Mouse (Mus musculus) embryonic facial prominence, embryonic 15.5 days (tissue): Measurements from ENCODE around the gene Clstn3. TPM values are rescaled to one million over a fixed set of nuclear protein-coding genes. Genes with fewer than 3 reads are reported as not detected.
"Not testable (repeated sequence)": the region's sequence is repeated elsewhere in the genome, so short reads cannot be mapped to it uniquely, and the experiment has no call there.

Experiments used
- ATAC-seq: fragments of 200-750 bp; cut with Nextera tagmentation; 2 replicates; pipeline ENCODE4 v1.8.0; 2017; ENCODE audit warnings: low read depth, moderate TSS enrichment; ENCODE audit not compliant: insufficient number of reproducible peaks, low FRiP score, low TSS enrichment
- H3K27ac ChIP-seq: fragments of 300-500 bp; sonication (generic); replicated peaks from 2 replicates; pipeline ENCODE4 v1.5.1; 2015; ENCODE audit warnings: mild to moderate bottlenecking, inconsistent platforms
- H3K27me3 ChIP-seq: fragments of 300-500 bp; sonication (generic); 2 replicates; pipeline ENCODE4 v1.6.1; 2015; ENCODE audit warnings: inconsistent platforms
- H3K36me3 ChIP-seq: fragments of 300-500 bp; sonication (generic); 2 replicates; pipeline ENCODE4 v1.6.1; 2015; ENCODE audit warnings: mild to moderate bottlenecking, inconsistent platforms
- H3K4me1 ChIP-seq: fragments of 300-500 bp; sonication (generic); 2 replicates; pipeline ENCODE4 v1.6.1; 2015; ENCODE audit warnings: inconsistent platforms
- H3K4me2 ChIP-seq: fragments of 300-500 bp; sonication (generic); replicated peaks from 2 replicates; pipeline ENCODE4 v1.6.1; 2015; ENCODE audit warnings: mild to moderate bottlenecking, inconsistent platforms
- H3K4me3 ChIP-seq: fragments of 300-500 bp; sonication (generic); replicated peaks from 2 replicates; pipeline ENCODE4 v1.5.1; 2015; ENCODE audit warnings: mild to moderate bottlenecking, inconsistent platforms
- H3K9ac ChIP-seq: fragments of 300-500 bp; sonication (generic); 2 replicates; pipeline ENCODE4 v1.6.1; 2015; ENCODE audit warnings: inconsistent platforms
- H3K9me3 ChIP-seq: fragments of 300-500 bp; sonication (generic); replicated peaks from 2 replicates; pipeline ENCODE4 v1.6.1; 2016; ENCODE audit warnings: inconsistent platforms
- WGBS: fragments of 180-500 bp; shearing (Covaris S2); methylation state at CpG from one replicate; pipeline ENCODE4 v1.1.7; 2015; 5-methylcytosine and 5-hydroxymethylcytosine counted together
- polyA plus RNA-seq: library from polyadenylated mRNA; unstranded; fragments of >200 nt; fragmentation: Nextera tagmentation; extraction: Ambion mirVana; gene quantifications from 2 replicates; pipeline ENCODE4 v1.2.1, GENCODE M21; 2015

The Clstn3 gene
- polyA plus RNA-seq, result 8.2 and 9.0 TPM in 2 replicates

- WGBS, result 4% methylated on average over 27 of the region's 27 CpGs
- no peaks in the 10 kb centered on the region for H3K27me3 ChIP-seq
- H3K4me3 ChIP-seq, result peak within 1 kb of the TSS; percentile 47
- peak; percentile 90 for ATAC-seq
- H3K9me3 ChIP-seq, result no peaks in the 10 kb centered on the region
- H3K4me1 ChIP-seq, result peaks cover 13% of the 10 kb centered on the region; the same call in 1 of the 2 replicates
- H3K27ac ChIP-seq, result no peak within 1 kb of the TSS
- H3K9ac ChIP-seq, result peak within 1 kb of the TSS; percentile 16; the same call in 1 of the 2 replicates
- H3K4me2 ChIP-seq, result peak within 1 kb of the TSS; percentile 81
- no peaks in the 10 kb centered on the region for H3K36me3 ChIP-seq
Observed at GRCm38 (mm10) chr6:124464305-124465271, at the start of gene Clstn3. TSS of gene Clstn3 (minus strand) at chr6:124464794.

GRCm38 (mm10) chr6:124512355-124512836 is 47.8 kb upstream of the Clstn3 start, which contains the start of gene C1ra:
TSS of gene C1ra (plus strand) at chr6:124512405.
- H3K36me3 ChIP-seq, result no peaks in the 10 kb centered on the region
- peak within 1 kb of the TSS; percentile 47 for H3K4me2 ChIP-seq
- H3K9ac ChIP-seq, result no peak within 1 kb of the TSS
- H3K4me3 ChIP-seq, result peak within 1 kb of the TSS; percentile 29
- H3K27me3 ChIP-seq, result no peaks in the 10 kb centered on the region
- no peaks in the 10 kb centered on the region for H3K4me1 ChIP-seq
- ATAC-seq, result no peak
- H3K9me3 ChIP-seq, result no peaks in the 10 kb centered on the region
- no peak within 1 kb of the TSS for H3K27ac ChIP-seq
- 7% methylated on average over 6 of the region's 6 CpGs for WGBS

- no peak for ATAC-seq
- no peaks in the 10 kb centered on the region for H3K9me3 ChIP-seq
- 57% methylated on average over 6 of the region's 6 CpGs for WGBS
- H3K4me1 ChIP-seq, result no peaks in the 10 kb centered on the region
- no peak overlapping the region for H3K9ac ChIP-seq
- H3K4me3 ChIP-seq, result no peak overlapping the region
- H3K4me2 ChIP-seq, result no peak overlapping the region
- H3K27me3 ChIP-seq, result no peaks in the 10 kb centered on the region
- no peaks in the 10 kb centered on the region for H3K36me3 ChIP-seq
- no peak overlapping the region for H3K27ac ChIP-seq
Observed at GRCm38 (mm10) chr6:124511936-124512335, 47.3 kb upstream of the Clstn3 start.

GRCm38 (mm10) chr6:124509192-124509591 is 44.6 kb upstream of the Clstn3 start:
- 72% methylated on average over 5 of the region's 5 CpGs for WGBS
- not testable (repeated sequence) for H3K4me3 ChIP-seq, H3K4me2 ChIP-seq, H3K9ac ChIP-seq, ATAC-seq, H3K27me3 ChIP-seq, H3K27ac ChIP-seq, H3K9me3 ChIP-seq, H3K36me3 ChIP-seq, H3K4me1 ChIP-seq

- Histone ChIP-seq H3K4me3 (no peak overlapping the region), H3K9me3 (no peaks in the 10 kb centered on the region), H3K4me1 (no peaks in the 10 kb centered on the region), H3K9ac (no peak overlapping the region), H3K4me2 (no peak overlapping the region), H3K36me3 (no peaks in the 10 kb centered on the region), H3K27me3 (no peaks in the 10 kb centered on the region), H3K27ac (no peak overlapping the region)
- 82% methylated on average over 10 of the region's 10 CpGs for WGBS
- 0 out of 2 replicates have a peak, but pooled peaks have one; percentile 18 for ATAC-seq
Observed at GRCm38 (mm10) chr6:124508292-124508691, 43.7 kb upstream of the Clstn3 start.

GRCm38 (mm10) chr6:124506991-124507390 is 42.4 kb upstream of the Clstn3 start:
- 72% methylated on average over 6 of the region's 6 CpGs for WGBS
- no peaks in the 10 kb centered on the region for H3K4me1 ChIP-seq
- no peak for ATAC-seq
- no peak overlapping the region for H3K4me2 ChIP-seq
- no peak overlapping the region for H3K9ac ChIP-seq
- H3K27me3 ChIP-seq, result no peaks in the 10 kb centered on the region
- H3K36me3 ChIP-seq, result no peaks in the 10 kb centered on the region
- no peak overlapping the region for H3K4me3 ChIP-seq
- no peaks in the 10 kb centered on the region for H3K9me3 ChIP-seq
- H3K27ac ChIP-seq, result no peak overlapping the region

GRCm38 (mm10) chr6:124505028-124505427 is 40.4 kb upstream of the Clstn3 start:
- ATAC-seq, result no peak
- Histone ChIP-seq H3K4me1 (no peaks in the 10 kb centered on the region), H3K9me3 (no peaks in the 10 kb centered on the region), H3K27ac (no peak overlapping the region), H3K36me3 (no peaks in the 10 kb centered on the region), H3K4me3 (no peak overlapping the region), H3K4me2 (no peak overlapping the region), H3K27me3 (no peaks in the 10 kb centered on the region), H3K9ac (no peak overlapping the region)
- 67% methylated on average over 4 of the region's 4 CpGs for WGBS

- H3K4me2 ChIP-seq, result no peak overlapping the region
Observed at GRCm38 (mm10) chr6:124502021-124502420, 37.4 kb upstream of the Clstn3 start.

GRCm38 (mm10) chr6:124501473-124501872 is 36.9 kb upstream of the Clstn3 start:
- no peak overlapping the region for H3K4me2 ChIP-seq
- H3K9me3 ChIP-seq, result no peaks in the 10 kb centered on the region
- no peaks in the 10 kb centered on the region for H3K27me3 ChIP-seq
- H3K36me3 ChIP-seq, result no peaks in the 10 kb centered on the region
- WGBS, result 64% methylated on average over 4 of the region's 4 CpGs
- no peak for ATAC-seq
- no peak overlapping the region for H3K4me3 ChIP-seq
- H3K4me1 ChIP-seq, result no peaks in the 10 kb centered on the region
- no peak overlapping the region for H3K27ac ChIP-seq
- H3K9ac ChIP-seq, result no peak overlapping the region

More at GRCm38 (mm10) chr6:124502021-124502420, 37.4 kb upstream of the Clstn3 start:
- no peak overlapping the region for H3K9ac ChIP-seq
- H3K4me1 ChIP-seq, result no peaks in the 10 kb centered on the region
- no peak overlapping the region for H3K4me3 ChIP-seq
- no peak overlapping the region for H3K27ac ChIP-seq
- H3K27me3 ChIP-seq, result no peaks in the 10 kb centered on the region
- H3K9me3 ChIP-seq, result no peaks in the 10 kb centered on the region
- 64% methylated on average over 5 of the region's 5 CpGs for WGBS
- no peak for ATAC-seq
- no peaks in the 10 kb centered on the region for H3K36me3 ChIP-seq

- Histone ChIP-seq H3K27ac (no peak overlapping the region), H3K9me3 (no peaks in the 10 kb centered on the region), H3K4me3 (no peak overlapping the region), H3K4me1 (no peaks in the 10 kb centered on the region), H3K4me2 (no peak overlapping the region), H3K9ac (no peak overlapping the region), H3K36me3 (no peaks in the 10 kb centered on the region), H3K27me3 (no peaks in the 10 kb centered on the region)
- WGBS, result 46% methylated on average over 10 of the region's 10 CpGs
- ATAC-seq, result no peak
Observed at GRCm38 (mm10) chr6:124499914-124500566, 35.4 kb upstream of the Clstn3 start.

- no peak overlapping the region for H3K27ac ChIP-seq
- 85% methylated on average over 5 of the region's 5 CpGs for WGBS
Observed at GRCm38 (mm10) chr6:124496054-124496453, 31.5 kb upstream of the Clstn3 start.

More at GRCm38 (mm10) chr6:124496054-124496453, 31.5 kb upstream of the Clstn3 start:
- H3K4me3 ChIP-seq, result no peak overlapping the region
- H3K4me2 ChIP-seq, result no peak overlapping the region
- no peak for ATAC-seq
- H3K4me1 ChIP-seq, result peaks cover 7% of the 10 kb centered on the region; the same call in 1 of the 2 replicates
- no peaks in the 10 kb centered on the region for H3K27me3 ChIP-seq
- H3K9ac ChIP-seq, result no peak overlapping the region
- H3K9me3 ChIP-seq, result no peaks in the 10 kb centered on the region
- no peaks in the 10 kb centered on the region for H3K36me3 ChIP-seq
